Mouse (Mus musculus) cerebellum, postnatal 4 days (tissue): ENCODE results near the gene Ccdc27.
A peak's percentile ranks its signal among the peaks of the same experiment; 100 is the strongest.

ENCODE experiments used
- DNase-seq, 2 experiments: peaks; one replicate each; pipeline ENCODE4 v3.0.0; 2022; ENCODE audit warnings: low spot score in 2 of 2, mixed read lengths in 1 of 2

The Ccdc27 gene

DNA sequence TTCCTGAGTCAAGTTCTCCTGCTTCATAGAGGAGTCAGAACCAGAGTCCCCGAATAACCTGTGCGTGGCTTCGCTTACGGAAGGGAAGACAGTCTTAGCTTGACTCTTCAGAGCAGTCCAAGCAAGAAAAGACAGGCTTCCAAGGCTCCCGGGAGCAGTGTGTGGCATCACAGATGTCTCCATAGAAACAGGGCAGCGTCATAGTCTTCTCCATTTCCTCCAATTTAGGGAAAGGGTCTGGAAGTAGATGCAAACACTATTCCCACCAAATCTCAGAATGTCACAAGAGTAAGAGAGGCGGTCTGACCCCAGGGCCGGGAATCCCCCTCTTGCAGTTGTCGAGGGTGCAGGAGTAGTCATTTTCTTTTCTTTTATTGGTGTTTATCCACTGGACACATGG lies at the start of gene Ccdc27:
TSS of gene Ccdc27 (minus strand) at position 101 of the 400 bp plus-strand sequence.
- no peak for DNase-seq

DNA sequence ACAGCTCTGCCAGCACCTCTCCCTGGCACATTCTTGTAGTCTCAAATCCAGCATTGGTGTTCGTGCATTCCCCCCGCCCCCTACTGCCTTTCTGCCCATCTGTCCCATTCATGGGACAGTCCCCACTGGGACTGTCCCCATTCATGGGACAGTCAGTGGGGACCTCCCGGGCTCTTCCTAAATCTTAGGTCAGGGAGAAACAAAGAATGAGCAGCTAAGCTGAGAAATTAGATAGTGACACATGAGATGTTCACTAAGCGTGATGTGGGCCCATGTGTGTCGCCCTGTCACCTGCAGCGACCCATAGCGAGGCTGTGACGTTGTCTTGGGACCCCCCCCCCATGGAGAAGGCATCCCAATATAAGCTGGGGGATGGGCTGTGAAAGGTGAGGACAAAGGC lies 48.9 kb upstream of the Ccdc27 start:
- DNase-seq: no peak

DNA sequence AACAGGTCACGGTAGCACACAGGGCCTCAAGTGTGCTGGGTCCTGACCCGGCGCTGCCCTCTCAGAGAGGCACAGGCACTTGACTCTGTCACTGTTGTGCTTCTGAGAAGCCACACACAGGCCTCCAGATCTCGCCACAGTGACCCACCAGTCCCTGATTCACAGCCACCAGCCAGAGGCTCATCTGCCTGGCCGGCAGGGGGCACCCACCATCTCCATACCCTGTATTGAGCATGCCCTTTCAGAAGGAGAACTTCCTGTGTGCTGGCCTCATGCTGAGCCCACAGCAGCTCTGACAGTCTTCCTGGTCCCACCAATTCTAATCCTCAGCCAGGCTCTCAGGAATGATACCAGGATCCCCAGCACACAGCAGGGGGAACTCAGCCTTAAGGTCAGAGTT lies 46.7 kb upstream of the Ccdc27 start:
- no peak for DNase-seq

DNA sequence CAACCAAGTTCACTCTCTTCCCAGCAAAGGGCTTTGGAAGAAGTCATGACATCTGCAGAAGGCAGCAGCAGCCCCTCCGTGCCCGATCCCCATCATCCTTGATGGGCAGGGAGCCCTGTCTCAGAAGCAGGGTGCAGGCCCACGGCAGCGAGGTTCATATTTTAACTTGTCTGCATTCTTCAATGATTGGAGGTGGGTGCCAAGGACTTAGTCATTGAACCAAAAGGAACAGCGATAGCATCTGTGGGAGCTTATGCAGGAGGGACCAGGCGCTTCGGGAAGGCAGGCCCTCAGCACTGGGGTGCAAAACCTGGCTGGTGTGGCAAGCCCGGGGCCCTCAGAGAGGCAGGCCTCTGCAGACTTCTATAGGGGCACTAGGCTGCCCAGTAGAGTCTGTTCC lies 44.0 kb upstream of the Ccdc27 start:
- no peak for DNase-seq

DNA sequence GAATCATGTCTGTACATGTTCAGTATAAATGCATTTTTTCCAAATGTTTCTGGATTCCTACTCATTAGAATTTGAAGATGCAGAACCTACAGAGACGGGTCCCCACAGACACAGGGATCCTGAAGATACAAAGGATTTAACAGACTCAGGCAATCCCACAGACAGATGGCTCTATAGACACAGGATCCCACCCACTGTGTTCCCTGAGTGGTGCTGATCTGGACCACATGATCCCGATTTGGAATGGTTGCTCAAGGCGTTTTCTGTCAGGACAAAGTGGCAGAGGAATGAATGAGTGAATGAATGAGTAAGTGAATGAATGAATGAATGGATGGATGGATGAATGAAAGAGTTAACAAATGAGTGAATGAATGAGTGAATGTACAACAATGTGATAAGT lies 43.4 kb upstream of the Ccdc27 start:
- no peak for DNase-seq

DNA sequence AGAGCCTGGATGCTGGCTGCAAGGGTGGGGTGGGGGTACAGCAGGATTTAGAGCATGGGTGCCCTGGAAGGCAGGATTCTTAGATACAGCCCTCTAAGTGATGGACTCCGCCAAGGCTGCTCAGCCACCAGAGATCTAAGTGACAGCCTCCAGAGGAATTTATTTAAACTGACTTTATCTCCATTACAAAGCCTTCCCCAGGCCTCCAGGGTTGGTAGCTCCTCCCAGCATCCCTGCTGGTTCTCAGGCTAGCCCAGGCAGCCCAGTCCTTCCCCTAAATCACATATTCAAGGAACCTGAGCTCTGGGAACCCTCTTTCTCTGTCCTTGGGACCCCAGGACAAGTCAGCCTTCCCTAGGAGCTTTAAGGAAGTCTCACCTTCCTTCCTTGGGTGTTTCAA lies 39.5 kb upstream of the Ccdc27 start:
- no peak for DNase-seq

DNA sequence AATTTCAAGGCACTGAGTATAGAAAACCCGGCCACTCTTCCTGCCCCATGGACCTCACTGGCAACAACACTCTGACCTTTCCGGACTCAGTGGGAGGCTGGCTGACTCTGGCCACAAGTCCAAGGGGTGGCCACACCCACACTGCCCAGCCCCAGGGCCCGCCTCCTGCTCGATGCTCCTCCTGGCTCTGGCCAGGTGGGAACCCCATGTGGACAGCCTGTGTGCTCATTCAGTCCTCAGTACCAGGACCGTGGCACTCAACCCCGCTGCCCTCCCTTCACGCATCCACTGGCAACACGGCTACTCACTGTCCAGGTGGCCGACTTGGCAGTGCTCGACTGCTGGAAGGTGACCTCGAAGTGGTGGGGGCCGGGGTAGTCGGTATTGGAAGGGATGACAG lies 38.5 kb upstream of the Ccdc27 start:
- DNase-seq: no peak

DNA sequence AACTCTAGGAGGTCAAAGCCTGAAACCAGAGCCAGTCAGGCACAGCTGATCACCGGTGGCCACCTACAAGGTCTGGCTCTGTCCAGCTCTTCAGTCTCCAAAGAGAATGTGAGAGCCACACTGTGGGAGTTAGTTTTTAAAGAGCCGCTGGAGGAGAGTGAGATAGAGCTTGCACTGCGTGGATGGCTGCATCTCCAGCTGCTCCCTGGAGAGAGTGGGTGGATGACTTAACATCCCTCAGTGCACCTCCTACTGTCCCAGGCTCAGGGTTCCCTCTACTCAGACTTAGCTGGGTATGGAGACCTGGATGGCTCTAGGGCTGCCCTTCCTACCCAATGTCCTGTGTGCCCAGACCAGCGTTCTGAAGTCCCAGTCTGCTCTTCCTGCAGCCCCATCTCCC lies 37.7 kb upstream of the Ccdc27 start:
- no peak for DNase-seq

DNA sequence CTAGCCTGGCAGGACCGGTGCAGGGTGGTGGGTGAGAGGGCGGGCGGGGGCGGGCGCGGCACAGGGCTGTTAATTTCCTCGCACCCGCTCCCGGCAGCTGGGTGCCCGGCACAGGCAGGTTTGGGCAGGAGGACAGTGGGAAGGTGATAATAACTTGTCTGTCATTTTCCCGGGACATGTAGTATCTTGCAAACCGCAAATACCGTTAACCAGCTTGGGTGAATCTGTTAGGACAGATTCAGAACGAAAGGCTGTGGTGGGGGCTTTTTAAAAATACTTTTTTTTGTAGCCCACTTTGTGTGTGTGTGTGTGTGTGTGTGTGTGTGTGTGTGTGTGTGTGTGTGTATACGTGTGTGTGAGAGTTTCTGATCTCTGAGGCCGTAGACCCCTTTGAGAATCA lies 29.5 kb upstream of the Ccdc27 start:
- no peak for DNase-seq

DNA sequence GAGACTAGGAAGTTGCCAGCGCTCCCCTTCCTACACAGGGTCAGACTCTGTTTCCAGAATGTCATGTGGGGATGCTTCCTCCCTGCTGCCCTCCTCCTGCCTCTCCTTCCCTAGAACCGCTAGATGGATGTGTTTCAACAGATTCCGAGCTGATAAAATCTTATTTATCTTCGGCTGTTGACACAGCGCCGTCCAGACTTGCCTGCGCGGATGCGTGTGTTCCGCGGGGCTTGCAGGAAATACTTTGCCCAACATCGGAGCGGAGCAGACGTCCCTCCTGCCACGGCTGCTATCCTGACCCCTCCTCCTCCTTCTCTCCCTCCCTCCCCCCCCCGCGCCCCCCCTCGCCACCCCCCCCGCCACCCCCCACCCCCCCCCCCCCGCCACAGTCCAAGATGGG lies 29.0 kb upstream of the Ccdc27 start:
- DNase-seq: no peak

DNA sequence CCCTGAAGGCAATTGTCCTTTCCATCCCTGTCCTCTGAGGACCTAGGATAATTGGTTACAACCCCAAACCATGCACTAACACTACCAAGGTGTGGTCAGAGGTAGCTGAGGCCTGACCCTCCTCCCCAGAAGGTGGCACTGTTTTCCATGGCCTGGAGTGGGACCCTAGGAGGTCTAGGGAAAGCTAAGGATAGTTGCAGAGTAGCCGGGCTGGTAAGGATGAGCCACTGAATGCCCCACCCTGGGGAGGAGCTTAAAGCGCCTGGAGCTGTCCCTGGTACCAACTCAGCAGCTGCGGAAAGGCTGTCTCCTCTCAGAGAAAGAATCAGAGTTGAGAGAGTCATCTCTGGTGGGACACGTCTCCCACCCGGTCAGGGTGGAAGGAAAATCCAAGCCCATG lies 28.4 kb upstream of the Ccdc27 start:
- DNase-seq: peak in 1 of 2 experiments; percentile 46

DNA sequence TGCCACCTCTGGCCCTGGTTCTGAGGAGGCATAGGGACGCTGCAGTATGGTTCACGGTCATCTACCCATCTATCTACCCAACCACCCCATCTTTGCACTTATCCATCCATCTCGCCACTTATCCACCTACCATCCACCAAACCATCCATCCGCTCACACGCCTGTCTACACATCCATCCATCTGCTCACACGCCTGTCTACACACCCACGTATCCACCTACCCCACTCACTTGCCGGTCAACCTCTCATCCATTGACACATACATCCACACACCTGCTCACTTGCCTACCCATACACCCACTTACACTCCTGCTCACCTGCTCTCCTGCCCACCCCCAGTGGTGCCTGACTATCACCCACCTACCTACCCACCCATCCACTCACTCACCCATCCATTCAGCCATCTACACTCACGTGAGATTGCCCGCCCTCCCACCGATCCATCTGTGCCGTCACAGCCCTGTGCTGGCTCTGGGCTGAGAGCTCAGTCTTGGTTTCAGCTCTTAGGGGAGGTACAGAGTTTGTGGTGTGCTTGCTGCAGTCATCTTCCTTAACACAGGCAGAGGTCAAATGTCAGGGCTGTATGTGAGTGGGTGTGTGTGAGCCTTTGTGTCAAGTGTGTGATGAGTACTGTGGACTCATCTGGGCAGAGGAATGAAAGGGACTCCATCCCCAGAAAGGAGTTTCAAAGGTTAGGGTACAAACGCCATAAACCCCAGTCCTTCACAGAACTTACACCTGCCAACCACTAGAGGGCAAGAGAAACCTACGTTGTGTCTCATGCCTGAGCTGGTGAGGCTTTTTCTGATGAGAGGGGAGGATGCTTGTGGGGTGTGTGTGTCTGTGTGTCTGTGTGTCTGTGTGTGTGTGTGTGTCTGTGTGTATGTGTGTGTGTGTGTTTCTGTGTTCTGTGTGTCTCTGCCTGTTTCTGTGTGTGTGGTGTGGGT lies 22.6 kb upstream of the Ccdc27 start:
- no peak for DNase-seq

DNA sequence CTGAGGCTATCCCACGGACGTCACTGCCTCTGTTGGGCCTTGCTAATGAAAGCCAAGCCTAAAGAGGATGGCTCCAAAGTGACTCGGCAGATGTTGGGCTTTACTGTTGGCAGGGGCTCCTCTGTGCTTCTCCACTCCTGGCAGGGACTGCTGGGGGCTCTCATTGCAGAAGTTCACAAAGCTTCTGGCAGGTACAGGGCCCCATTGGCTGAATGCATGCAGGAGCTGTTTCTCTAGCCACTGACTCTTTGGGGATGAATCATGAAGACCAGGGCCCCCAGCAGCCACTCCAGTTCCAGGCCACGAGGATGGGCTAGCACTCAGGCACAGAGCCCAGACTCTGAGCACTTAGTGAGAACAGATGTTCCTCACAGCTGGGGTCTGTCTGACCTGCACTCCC lies 15.2 kb upstream of the Ccdc27 start:
- no peak for DNase-seq

DNA sequence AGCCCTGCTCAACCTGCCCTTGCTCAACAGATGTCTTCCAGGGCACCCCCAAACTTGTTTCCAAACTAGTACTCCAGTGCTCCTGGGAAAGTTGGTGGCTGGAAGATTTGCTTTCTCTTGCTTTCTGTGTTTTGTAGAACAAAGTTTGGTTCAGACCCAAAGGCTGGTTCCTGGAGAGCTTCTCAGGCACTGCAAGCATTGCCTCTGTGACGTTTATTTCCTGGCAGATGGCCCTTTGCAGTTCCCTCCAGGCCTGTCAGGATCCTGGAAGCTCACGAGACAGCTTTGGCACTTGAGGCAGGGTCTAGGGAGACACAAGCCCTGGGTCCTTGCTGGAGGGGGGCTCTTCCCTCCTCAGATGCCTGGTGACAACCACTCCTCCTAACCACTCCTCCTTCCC lies 14.2 kb upstream of the Ccdc27 start:
- DNase-seq: no peak

DNA sequence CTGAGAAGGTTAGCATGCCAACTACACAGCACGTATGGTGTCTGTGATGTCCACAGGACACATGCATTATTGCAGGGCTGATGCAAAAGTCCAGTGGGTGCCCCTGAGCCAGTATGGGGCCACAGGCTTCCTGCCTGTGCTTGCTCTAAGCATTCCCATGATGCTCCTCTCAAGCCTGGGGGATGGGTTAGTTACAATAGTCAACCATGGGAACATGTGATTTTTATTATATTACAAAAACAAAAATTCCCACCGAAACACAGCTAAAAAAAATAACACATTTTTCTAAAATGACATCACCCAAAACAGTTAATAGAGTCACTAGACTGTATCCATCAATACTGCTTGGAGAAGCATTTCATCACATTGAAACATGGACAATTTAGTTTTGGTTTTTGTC lies 13.6 kb upstream of the Ccdc27 start:
- no peak for DNase-seq

DNA sequence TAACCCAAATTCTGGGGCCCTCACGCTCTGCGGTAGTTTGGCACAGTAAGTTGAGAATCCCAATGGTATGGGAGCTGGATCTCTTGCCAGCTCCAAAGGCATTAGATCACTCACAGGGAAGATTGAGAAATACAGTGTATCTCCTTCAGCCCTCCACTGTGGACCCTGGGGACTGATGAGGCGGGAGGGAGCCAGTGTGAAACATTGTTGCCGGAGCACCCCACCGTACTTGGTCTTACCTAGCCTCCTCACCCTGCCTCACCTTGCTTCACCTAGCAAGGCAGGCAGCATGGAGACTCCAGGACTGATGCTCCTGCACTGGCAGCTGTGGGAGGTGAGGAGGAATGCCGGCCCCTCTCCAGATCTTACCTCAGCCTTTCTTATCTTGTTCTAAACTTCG lies 13.0 kb upstream of the Ccdc27 start:
- no peak for DNase-seq

DNA sequence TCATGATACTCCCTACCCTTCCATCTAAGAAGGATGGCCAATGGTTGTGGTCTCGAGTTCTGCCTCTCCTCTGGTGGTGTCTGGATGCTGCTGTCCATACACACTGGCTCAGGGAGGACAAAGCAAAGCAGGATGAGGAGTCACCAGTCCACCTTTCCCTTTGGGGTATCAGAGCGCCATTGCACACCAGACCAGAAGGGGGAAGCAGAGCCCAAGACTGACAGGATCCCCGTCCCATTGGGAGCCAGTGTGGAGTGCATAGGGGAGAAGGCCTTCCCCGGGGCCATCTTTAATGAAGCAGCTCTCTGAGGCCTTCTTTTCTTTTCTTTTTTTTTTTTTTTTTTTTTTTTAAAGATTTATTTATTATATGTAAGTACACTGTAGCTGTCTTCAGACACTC lies 10.6 kb upstream of the Ccdc27 start:
- DNase-seq: no peak

DNA sequence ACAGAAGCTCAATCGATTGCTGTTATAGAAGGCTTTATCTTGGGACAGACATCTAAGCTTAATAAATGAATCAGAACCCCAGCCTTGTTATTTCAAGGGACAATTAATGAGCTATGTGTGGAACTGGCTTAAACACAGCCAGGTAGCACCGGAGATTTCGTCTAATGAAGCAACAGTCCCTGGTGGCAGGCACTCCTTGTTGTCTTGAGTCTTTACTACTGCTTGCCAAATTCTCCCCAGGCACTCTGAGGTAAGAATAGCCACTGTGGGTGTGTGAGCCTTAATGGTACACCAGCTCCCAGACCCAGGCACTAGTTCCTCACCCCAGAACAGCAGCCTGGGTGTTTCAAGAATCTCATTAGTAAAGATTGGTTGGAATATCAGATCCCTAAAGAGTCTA lies 8.9 kb upstream of the Ccdc27 start:
- DNase-seq: no peak

DNA sequence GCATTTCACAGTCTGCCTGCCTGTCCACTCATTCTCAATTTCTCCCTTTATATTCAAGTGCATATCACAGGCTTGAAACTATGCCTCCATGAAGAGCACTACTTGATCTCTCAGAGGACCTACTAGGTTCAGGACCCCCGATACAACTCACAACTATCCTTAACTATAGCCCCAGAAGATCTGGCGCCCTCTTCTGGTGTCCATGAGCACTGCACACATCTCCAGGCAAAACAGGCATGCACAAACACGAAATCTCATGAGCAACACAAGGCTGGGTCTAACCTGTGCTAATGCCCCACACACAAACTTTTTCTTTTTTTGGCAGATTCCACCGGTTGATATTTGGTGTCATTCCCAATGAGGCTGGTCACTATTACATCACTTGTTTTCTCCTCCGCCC lies 3.4 kb upstream of the Ccdc27 start:
- DNase-seq: no peak

DNA sequence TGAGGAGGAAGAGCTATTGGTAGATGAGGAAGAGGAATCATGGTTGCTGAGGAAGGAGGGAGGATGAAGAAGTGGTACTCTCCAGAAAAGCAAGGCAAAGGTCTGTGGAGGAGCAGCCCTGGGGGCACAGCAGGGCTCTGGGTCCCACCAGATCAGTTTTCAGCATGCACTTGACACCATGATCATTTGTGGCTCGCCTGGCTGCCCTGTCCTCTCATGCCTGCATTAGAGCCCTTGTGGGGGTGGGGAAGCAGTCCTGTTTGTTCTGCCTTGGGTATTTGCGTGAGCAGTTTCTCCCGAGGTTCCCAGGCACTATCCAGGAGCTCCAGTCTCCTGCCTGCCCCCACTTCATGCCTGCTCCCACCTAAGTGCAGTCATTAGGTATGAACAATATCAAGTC lies 5.4 kb downstream of the Ccdc27 start:
- no peak for DNase-seq

DNA sequence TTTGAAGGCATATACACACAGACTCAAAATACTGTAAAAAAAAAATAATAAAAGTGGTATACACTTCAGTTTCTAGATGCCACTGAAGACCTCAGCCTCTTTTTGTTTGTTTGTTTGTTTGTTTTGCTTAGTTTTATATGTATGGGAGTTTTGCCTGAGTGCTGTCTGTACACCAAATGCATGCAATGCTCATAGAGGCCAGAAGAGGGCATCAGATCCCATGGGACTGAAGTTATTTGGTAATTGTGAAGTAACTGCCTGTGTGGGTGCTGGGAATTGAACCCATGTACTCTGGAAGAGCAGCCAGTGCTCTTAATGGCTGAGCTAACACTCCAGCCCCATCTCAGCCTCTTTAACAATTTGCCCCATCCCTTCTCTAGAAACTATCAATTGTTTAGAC lies 13.8 kb downstream of the Ccdc27 start:
- no peak for DNase-seq

DNA sequence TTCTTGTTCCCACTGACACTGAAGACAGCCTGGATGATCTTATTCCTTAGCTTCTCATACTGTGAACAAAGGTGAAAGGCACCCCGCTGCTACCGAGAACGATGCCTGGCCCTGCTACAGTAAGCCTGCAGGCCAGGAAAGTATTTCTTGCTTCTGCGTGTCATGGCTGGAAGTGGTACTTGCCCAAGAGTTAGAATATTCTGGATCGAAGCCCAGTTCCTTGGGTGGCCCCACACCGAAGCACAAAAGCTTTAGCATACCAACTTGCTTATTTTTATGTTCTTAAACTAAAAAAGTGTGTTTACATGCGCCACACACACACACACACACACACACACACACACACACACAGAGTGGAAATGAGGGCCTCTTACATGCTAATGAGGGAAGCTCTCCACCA lies 14.4 kb downstream of the Ccdc27 start:
- DNase-seq: no peak

DNA sequence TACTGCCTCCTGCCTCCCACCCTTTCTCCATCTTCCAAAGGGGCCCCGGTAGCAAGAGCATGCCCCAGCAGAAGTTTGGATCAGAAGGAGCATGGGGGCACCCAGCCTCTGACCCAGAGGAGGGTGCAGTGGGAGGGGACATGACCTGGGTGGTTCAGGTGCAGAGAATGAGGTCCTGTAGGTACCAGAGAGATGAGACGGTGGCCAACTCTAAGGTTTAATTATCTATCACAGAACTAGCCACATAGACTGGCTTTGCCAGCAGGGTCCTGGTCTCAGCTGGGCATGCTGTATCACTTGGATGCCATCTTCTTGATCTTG lies 16.1 kb downstream of the Ccdc27 start:
- DNase-seq: no peak
